Mouse (Mus musculus): Measurements from ENCODE around the gene Enpp7. TPM values are rescaled to one million over a fixed set of nuclear protein-coding genes. Genes with fewer than 3 reads are reported as not detected.

The Enpp7 gene
- polyA plus RNA-seq, 1 experiment from 2014 or later: not detected

DNA sequence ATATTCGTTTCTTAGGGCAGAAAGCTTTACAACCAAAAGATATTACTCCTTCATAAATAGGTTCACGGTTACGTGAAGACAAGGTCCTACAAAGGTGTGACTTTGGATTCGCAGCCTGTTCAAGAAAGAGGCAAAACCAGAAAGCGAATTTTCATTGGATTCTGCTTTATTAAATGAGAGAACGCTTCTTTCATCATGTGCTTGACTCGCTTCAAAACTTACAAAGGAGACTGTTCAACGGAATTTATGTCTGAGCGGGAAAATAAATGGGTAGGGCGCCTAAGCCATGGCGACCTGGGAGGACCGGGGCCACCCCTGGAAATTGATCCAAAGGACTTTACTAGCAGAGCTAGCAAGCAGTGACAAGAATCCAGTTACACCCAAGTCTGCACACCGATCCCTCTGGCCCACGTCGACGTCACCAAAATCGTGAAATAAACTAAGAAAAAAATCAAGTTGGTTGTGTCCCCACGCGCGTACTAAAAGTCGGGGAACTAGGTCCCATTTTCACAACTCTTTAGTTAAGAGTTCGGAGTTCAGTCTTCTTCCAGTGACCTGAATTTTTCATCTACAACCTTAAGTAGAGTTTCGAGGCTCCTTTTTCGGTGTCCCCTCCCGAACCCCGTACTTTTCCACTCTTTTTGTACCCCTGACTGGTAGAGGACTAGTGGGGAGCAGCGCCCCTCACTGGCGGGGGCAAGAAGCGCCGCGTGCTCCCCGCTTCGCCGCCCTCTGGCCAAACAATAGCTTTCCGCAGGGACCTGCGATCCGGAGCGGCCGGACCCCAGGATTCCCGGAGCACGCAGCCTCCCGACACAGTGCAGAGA is 34.3 kb downstream of the Enpp7 start:
- Histone ChIP-seq H3K27me3 (ENCODE audit: control insufficient read depth, insufficient read depth, low read length) (no peaks in the 10 kb centered on the region), H3K9me3 (ENCODE audit: control insufficient read depth, low read length) (no peaks in the 10 kb centered on the region), H3K27ac (replicated peaks; ENCODE audit: low read depth, low read length) (peak overlapping the region; percentile 95), H3K4me3 (ENCODE audit: low read depth, low read length) (peak overlapping the region; percentile 99), H3K9ac (ENCODE audit: low read length) (peak overlapping the region; percentile 99), H3K36me3 (ENCODE audit: control insufficient read depth, insufficient read depth, low read length) (peaks cover 5% of the 10 kb centered on the region; the same call in 1 of the 2 replicates), H3K4me2 (ENCODE audit: low read depth, severe bottlenecking) (peak overlapping the region; percentile 94), H3K4me1 (ENCODE audit: control insufficient read depth, insufficient read depth, low read length) (peaks cover 29% of the 10 kb centered on the region)
- DNase-seq (ENCODE audit: low spot score) (peak; percentile 70), ATAC-seq (ENCODE audit: insufficient number of reproducible peaks, low FRiP score, low TSS enrichment, low read depth) (no peak)
- WGBS: 4% methylated on average over 42 of the region's 42 CpGs

DNA sequence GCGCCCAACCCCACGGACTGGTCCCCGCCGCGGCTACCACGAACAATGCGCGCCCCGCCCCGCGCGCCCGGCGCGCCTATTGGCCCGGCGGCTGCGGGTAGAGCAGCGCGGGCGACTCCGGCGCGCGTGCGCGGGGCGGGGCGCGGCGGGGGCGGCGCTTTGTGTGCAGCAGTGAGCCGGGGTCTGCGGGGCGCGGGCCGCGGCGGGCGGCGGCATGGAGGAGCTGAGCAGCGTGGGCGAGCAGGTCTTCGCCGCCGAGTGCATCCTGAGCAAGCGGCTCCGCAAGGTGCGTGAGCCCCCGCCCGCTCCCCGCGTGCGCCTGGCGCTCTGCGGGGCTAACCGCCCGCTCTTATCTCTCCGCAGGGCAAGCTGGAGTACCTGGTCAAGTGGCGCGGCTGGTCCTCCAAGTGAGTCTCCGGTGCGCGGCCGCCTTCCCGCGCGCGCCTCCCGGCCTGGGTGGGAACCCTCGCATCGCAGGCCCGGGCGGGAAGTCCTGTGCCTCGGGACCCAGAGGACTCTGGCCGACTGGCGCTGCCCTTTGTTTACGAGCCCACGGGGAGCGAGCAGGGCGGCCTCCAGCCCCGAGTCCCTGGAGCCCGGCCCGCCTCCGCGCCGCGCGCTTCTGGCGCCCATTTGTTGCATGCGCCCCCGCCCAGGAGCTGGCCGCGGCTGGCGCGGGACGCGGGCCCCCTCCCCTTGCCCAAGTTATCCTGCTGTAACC is 35.1 kb downstream of the Enpp7 start, which contains the start of gene Cbx2:
TSS of gene Cbx2 (plus strand) at position 68 of the 721 bp plus-strand sequence.
- peak within 1 kb of the TSS; percentile 99 for H3K4me3 ChIP-seq (ENCODE audit: low read depth, low read length)
- ATAC-seq (ENCODE audit: insufficient number of reproducible peaks, low FRiP score, low TSS enrichment, low read depth): peak; percentile 92
- under 1% methylated on average over 75 of the region's 99 CpGs for WGBS
- DNase-seq (ENCODE audit: low spot score): peak; percentile 93
- H3K27ac ChIP-seq (replicated peaks; ENCODE audit: low read depth, low read length): peak within 1 kb of the TSS; percentile 95
- peak within 1 kb of the TSS; percentile 94 for H3K4me2 ChIP-seq (ENCODE audit: low read depth, severe bottlenecking)
- no peaks in the 10 kb centered on the region for H3K27me3 ChIP-seq (ENCODE audit: control insufficient read depth, insufficient read depth, low read length)
- peak within 1 kb of the TSS; percentile 99 for H3K9ac ChIP-seq (ENCODE audit: low read length)
- H3K36me3 ChIP-seq (ENCODE audit: control insufficient read depth, insufficient read depth, low read length): peaks cover 13% of the 10 kb centered on the region
- peaks cover 29% of the 10 kb centered on the region for H3K4me1 ChIP-seq (ENCODE audit: control insufficient read depth, insufficient read depth, low read length)
- no peaks in the 10 kb centered on the region for H3K9me3 ChIP-seq (ENCODE audit: control insufficient read depth, low read length)

DNA sequence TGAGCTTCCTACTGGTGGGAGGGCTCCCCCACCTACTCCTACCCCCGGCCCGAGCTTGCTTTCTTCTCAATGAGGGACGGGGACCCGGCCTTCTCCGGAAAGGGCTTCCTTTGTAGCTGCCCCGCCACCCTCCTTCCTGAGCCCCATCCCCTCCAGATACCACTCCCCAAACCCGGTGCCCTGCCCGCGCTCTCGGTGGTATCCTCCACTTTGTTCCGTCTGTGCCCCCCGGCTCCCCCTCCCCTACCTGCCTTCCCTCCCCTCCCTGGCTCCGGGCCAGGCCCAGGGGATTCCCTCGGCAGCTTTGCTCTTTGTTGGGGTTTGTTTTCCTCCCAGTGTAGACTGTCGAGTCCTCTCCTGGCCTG is 35.6 kb downstream of the Enpp7 start:
- peak overlapping the region; percentile 94 for H3K4me2 ChIP-seq (ENCODE audit: low read depth, severe bottlenecking)
- H3K9me3 ChIP-seq (ENCODE audit: control insufficient read depth, low read length): no peaks in the 10 kb centered on the region
- H3K27ac ChIP-seq (replicated peaks; ENCODE audit: low read depth, low read length): peak overlapping the region; percentile 95
- peaks cover 18% of the 10 kb centered on the region for H3K36me3 ChIP-seq (ENCODE audit: control insufficient read depth, insufficient read depth, low read length)
- peak overlapping the region; percentile 99 for H3K4me3 ChIP-seq (ENCODE audit: low read depth, low read length)
- ATAC-seq (ENCODE audit: insufficient number of reproducible peaks, low FRiP score, low TSS enrichment, low read depth) (peak; percentile 26; the same call in 1 of the 2 replicates), DNase-seq (ENCODE audit: low spot score) (peak; percentile 85)
- no peaks in the 10 kb centered on the region for H3K27me3 ChIP-seq (ENCODE audit: control insufficient read depth, insufficient read depth, low read length)
- 0% methylated on average over 15 of the region's 15 CpGs for WGBS
- H3K9ac ChIP-seq (ENCODE audit: low read length): peak overlapping the region; percentile 99
- peaks cover 29% of the 10 kb centered on the region for H3K4me1 ChIP-seq (ENCODE audit: control insufficient read depth, insufficient read depth, low read length)

DNA sequence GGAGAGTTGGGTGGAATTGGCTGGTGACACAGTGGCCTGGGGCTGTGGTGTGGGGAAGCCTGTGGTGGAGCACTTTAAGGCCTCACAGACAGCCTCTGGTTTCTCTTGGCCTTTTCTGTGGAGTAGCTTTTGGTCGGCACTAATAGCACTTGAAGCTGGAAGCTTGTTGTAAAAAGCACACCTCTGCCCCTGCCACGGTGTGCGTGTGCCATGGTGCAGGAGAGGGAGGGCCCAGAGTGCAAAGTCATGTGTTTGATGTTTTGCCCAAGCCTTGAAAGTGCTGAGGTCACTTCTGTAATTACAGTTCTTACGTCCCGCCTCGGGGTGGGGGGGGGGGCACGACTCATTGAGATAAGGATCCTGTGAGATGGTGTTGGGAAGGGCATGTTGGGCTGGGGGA is 36.3 kb downstream of the Enpp7 start:
- Histone ChIP-seq H3K27me3 (ENCODE audit: control insufficient read depth, insufficient read depth, low read length) (no peaks in the 10 kb centered on the region), H3K9me3 (ENCODE audit: control insufficient read depth, low read length) (no peaks in the 10 kb centered on the region), H3K27ac (replicated peaks; ENCODE audit: low read depth, low read length) (peak overlapping the region; percentile 95), H3K4me1 (ENCODE audit: control insufficient read depth, insufficient read depth, low read length) (peaks cover 29% of the 10 kb centered on the region), H3K36me3 (ENCODE audit: control insufficient read depth, insufficient read depth, low read length) (peaks cover 25% of the 10 kb centered on the region), H3K4me2 (ENCODE audit: low read depth, severe bottlenecking) (peak overlapping the region; percentile 94), H3K4me3 (ENCODE audit: low read depth, low read length) (peak overlapping the region; percentile 99), H3K9ac (ENCODE audit: low read length) (peak overlapping the region; percentile 99)
- 6% methylated on average over 7 of the region's 7 CpGs for WGBS
- DNase-seq (ENCODE audit: low spot score): no peak
- ATAC-seq (ENCODE audit: insufficient number of reproducible peaks, low FRiP score, low TSS enrichment, low read depth): no peak

DNA sequence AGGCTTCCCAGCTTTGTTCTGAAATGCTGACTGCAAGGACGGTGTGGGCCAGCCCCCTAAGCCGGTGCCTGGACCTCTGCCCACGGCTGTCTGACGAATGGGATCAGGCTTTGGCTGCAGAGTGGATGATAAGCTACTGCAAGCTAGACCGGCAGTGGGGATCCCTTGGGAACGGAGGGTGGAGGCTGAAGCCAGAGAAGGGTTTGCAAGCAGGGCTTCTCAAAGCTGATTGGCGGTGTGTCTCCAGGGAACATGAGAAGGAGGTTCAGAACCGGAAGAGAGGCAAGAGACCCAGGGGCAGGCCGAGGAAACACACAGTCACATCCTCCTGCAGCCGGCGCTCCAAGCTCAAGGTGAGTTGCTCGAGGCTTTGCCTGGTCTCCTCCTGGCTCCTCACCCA is 38.2 kb downstream of the Enpp7 start:
- no peaks in the 10 kb centered on the region for H3K9me3 ChIP-seq (ENCODE audit: control insufficient read depth, low read length)
- no peak for DNase-seq (ENCODE audit: low spot score)
- peaks cover 29% of the 10 kb centered on the region for H3K36me3 ChIP-seq (ENCODE audit: control insufficient read depth, insufficient read depth, low read length)
- ATAC-seq (ENCODE audit: insufficient number of reproducible peaks, low FRiP score, low TSS enrichment, low read depth): no peak
- no peaks in the 10 kb centered on the region for H3K27me3 ChIP-seq (ENCODE audit: control insufficient read depth, insufficient read depth, low read length)
- peak overlapping the region; percentile 94; the same call in 1 of the 2 replicates for H3K4me2 ChIP-seq (ENCODE audit: low read depth, severe bottlenecking)
- H3K27ac ChIP-seq (replicated peaks; ENCODE audit: low read depth, low read length): no peak overlapping the region
- peaks cover 29% of the 10 kb centered on the region for H3K4me1 ChIP-seq (ENCODE audit: control insufficient read depth, insufficient read depth, low read length)
- H3K4me3 ChIP-seq (ENCODE audit: low read depth, low read length): no peak overlapping the region
- H3K9ac ChIP-seq (ENCODE audit: low read length): no peak overlapping the region
- WGBS: 74% methylated on average over 12 of the region's 12 CpGs

DNA sequence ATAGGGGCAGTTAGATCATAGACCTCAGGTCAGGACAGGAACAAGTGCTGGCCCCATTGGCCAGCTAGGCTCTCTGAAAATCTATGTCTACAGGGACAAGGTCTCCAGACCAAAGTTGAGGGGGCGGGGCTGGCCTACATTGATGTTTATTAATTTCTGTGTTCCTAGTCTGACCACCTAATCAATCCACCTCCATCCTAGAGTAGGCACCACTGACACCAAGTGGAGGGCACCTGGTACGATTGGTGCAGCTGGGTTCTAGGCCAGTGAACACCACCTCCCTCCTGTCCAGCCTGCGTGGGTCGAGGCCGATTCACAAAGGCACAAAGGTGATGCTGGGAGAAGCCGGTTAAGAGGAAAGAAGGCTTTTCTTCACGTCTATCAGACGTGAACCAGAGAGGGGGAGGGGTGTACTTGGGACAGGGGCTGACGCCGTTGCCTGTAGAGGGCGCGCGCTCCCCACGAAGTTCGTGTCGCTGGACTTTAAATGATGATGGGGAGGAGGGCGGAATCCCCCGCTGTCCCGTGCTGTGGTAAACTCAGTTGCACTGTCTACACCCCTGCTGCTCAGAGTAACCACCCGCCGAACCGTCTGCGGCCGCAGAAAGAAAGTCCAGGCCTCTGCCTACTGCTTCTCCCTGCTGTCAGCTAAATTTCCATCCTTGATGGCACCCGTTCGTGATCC is 46.0 kb downstream of the Enpp7 start:
- peak overlapping the region; percentile 5; the same call in 1 of the 2 replicates for H3K9ac ChIP-seq (ENCODE audit: low read length)
- peaks cover 10% of the 10 kb centered on the region for H3K36me3 ChIP-seq (ENCODE audit: control insufficient read depth, insufficient read depth, low read length)
- H3K27me3 ChIP-seq (ENCODE audit: control insufficient read depth, insufficient read depth, low read length): peaks cover 32% of the 10 kb centered on the region
- H3K9me3 ChIP-seq (ENCODE audit: control insufficient read depth, low read length): no peaks in the 10 kb centered on the region
- H3K4me3 ChIP-seq (ENCODE audit: low read depth, low read length): peak overlapping the region; percentile 14
- ATAC-seq (ENCODE audit: insufficient number of reproducible peaks, low FRiP score, low TSS enrichment, low read depth): peak; percentile 22; the same call in 1 of the 2 replicates
- peak; percentile 90 for DNase-seq (ENCODE audit: low spot score)
- H3K4me2 ChIP-seq (ENCODE audit: low read depth, severe bottlenecking): peak overlapping the region; percentile 48
- H3K27ac ChIP-seq (replicated peaks; ENCODE audit: low read depth, low read length): no peak overlapping the region
- peaks cover 37% of the 10 kb centered on the region for H3K4me1 ChIP-seq (ENCODE audit: control insufficient read depth, insufficient read depth, low read length)
- WGBS: 1% methylated on average over 26 of the region's 26 CpGs

DNA sequence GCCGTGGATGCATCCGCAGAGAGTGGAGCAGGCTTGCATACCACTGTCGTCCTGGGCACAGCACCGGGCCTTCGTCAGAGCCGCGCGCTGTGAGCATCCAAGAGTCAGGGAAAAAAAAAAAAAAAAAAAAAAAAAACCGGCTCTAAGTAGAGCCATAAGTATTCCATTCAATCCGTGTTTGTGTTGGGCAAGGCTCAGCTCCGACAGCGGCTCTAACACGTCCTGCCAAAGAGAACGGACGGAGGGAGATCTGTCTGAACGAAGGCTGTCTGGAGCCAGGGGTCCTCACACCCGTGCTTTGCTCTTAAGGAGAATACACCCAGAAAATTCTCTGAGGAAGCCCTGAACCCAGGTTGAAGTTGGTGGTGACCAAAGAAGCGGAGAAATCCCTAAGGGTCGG is 46.6 kb downstream of the Enpp7 start:
- Histone ChIP-seq H3K9ac (ENCODE audit: low read length) (no peak overlapping the region; the same call in 1 of the 2 replicates), H3K9me3 (ENCODE audit: control insufficient read depth, low read length) (no peaks in the 10 kb centered on the region), H3K27ac (replicated peaks; ENCODE audit: low read depth, low read length) (no peak overlapping the region), H3K36me3 (ENCODE audit: control insufficient read depth, insufficient read depth, low read length) (peaks cover 6% of the 10 kb centered on the region; the same call in 1 of the 2 replicates), H3K4me1 (ENCODE audit: control insufficient read depth, insufficient read depth, low read length) (peaks cover 43% of the 10 kb centered on the region), H3K4me2 (ENCODE audit: low read depth, severe bottlenecking) (peak overlapping the region; percentile 48), H3K4me3 (ENCODE audit: low read depth, low read length) (peak overlapping the region; percentile 14), H3K27me3 (ENCODE audit: control insufficient read depth, insufficient read depth, low read length) (peaks cover 35% of the 10 kb centered on the region)
- no peak for ATAC-seq (ENCODE audit: insufficient number of reproducible peaks, low FRiP score, low TSS enrichment, low read depth)
- peak; percentile 37 for DNase-seq (ENCODE audit: low spot score)
- WGBS: 2% methylated on average over 19 of the region's 19 CpGs
